Mouse (Mus musculus) kidney, adult 2 months (tissue): ENCODE measurements around the gene Tmem231. TPM values are rescaled to one million over a fixed set of nuclear protein-coding genes. Genes with fewer than 3 reads are reported as not detected.

Experiments used
- DNase-seq: peaks from one replicate; pipeline ENCODE4 v3.0.0; 2021
- H3K27ac ChIP-seq: fragments of 200-500 bp; 2 replicates; pipeline ENCODE4 v1.5.1; 2012; ENCODE audit warnings: low read depth, low read length, control low read depth, inconsistent platforms; ENCODE audit not compliant: insufficient read depth
- H3K27me3 ChIP-seq: fragments of 200-500 bp; replicated peaks from 2 replicates; pipeline ENCODE4 v1.6.1; 2012; ENCODE audit warnings: mild to moderate bottlenecking, moderate library complexity, low read length, inconsistent platforms; ENCODE audit not compliant: control insufficient read depth, insufficient read depth
- H3K36me3 ChIP-seq: fragments of 200-500 bp; 2 replicates; pipeline ENCODE4 v1.6.1; 2012; ENCODE audit warnings: mild to moderate bottlenecking, moderate library complexity, low read length, inconsistent platforms; ENCODE audit not compliant: control insufficient read depth, insufficient read depth
- H3K4me1 ChIP-seq: fragments of 200-500 bp; 2 replicates; pipeline ENCODE4 v1.6.1; 2011; ENCODE audit warnings: low read length; ENCODE audit not compliant: control insufficient read depth, insufficient read depth
- H3K4me3 ChIP-seq: fragments of 200-500 bp; 2 replicates; pipeline ENCODE4 v1.5.1; 2011; ENCODE audit warnings: mild to moderate bottlenecking, low read depth, low read length, control low read depth; ENCODE audit not compliant: insufficient read depth
- CTCF ChIP-seq: fragments of 200-500 bp; conservative IDR thresholded peaks from 2 replicates; pipeline ENCODE4 v1.5.1; 2011; ENCODE audit warnings: low read depth, mild to moderate bottlenecking, control low read depth, low read length, moderate library complexity, mixed read lengths; ENCODE audit not compliant: insufficient read depth, insufficient read length
- POLR2A ChIP-seq: fragments of 200-500 bp; IDR thresholded peaks from one replicate; pipeline ENCODE4 v1.6.1; 2011; ENCODE audit warnings: low read depth, low read length, control low read depth
- WGBS: fragments of 180-500 bp; shearing (Covaris S2); methylation state at CpG from one replicate; pipeline ENCODE4 v1.1.7; 2018; 5-methylcytosine and 5-hydroxymethylcytosine counted together
- polyA plus RNA-seq: library from polyadenylated mRNA; depleted of rRNA; stranded (reverse); fragments of >200 nt; gene quantifications from 2 replicates; pipeline ENCODE4 v1.2.3, GENCODE M21; 2012

Gene Tmem231
- polyA plus RNA-seq, 1 experiment = 11.2 TPM

DNA sequence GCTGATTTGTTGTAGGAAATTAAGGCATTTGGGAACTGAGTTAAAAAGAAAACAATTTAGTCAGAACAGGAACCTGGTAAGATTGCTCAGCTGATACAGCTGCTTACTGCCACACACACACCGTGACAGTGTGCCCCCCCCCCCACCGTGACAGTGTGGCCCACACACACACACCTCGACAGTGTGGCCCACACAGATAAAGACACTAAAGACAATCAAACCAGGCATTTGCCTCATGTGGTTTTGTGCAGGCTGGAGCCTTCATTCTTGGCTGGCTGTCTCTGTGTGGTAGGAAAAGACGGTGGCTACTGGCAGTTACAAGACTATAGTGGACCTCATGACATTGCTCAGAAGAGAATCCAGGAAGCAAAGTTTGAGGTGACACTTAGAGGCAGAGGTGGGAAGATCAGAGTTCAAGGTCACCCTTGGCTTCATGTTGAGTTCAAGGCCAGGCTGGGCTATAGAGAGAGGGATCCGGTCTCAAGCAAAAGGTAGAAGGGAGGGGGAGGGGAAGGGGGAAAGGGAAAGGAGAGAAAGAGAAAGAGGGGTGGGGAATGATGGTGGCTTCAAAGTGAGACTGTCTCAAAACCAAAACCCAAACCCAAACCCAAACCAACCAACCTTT lies 33.7 kb upstream of the Tmem231 start:
- Histone ChIP-seq H3K27ac (no peak overlapping the region), H3K4me1 (no peaks in the 10 kb centered on the region), H3K27me3 (no peaks in the 10 kb centered on the region), H3K36me3 (no peaks in the 10 kb centered on the region), H3K4me3 (no peak overlapping the region)
- no peak for TF ChIP-seq POLR2A
- TF ChIP-seq CTCF = no peak
- DNase-seq = no peak
- 83% methylated on average over 5 of the region's 5 CpGs for WGBS

DNA sequence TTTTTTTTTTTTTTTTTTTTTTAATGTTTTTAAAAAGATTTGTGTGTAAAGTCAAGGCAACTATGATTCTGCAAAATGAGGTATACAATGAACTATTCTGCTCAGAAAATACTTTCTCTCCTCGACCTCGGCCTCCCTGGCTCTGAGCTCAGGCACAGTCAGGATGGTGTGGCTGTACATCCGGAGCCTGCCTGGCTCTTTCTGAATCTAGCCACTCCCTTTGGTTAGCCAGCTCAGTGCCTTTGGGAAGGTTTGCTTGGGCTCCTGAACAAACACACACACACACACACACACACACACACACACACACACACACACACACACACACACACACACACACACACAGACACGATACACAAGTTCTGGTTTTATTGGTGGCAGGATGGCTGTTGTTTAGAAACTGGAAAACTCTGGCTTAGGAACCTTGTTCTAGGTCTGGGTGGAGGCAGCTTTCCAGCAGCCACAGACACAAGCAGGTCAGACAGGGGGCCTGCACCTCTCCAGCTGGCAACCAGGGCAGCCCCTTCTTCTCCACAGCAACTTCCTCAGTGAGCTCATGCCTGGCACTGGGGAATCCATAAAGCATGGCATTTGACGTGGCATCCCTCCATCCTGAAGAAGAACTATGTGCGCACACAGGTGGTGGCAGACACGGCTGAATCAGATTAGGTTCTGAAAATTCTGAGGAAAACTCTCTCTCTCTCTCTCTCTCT lies 31.3 kb upstream of the Tmem231 start:
- H3K4me1 ChIP-seq = no peaks in the 10 kb centered on the region
- TF ChIP-seq CTCF (no peak), POLR2A (no peak)
- no peak for DNase-seq
- no peak overlapping the region for H3K4me3 ChIP-seq
- no peaks in the 10 kb centered on the region for H3K36me3 ChIP-seq
- no peak overlapping the region for H3K27ac ChIP-seq
- 78% methylated on average over 7 of the region's 7 CpGs for WGBS
- H3K27me3 ChIP-seq = no peaks in the 10 kb centered on the region

DNA sequence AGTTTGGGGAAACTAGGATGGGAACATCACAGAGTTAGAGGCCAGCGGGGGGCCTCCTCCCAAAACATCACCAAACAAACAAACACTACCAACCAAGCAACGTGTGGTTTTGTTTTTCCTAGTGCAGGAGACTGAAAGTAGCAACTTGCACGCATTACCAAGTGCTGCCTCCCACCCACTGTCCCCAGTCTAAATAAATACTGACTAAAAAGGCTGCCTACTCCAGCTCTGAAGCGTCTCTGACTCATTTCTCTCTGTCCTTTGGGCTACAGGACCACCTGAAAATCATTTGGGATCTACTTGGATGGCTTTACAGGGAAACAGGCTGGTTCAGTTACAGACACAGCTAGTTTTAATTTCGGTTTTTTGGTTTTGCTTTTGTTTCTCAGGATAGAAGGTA lies 30.7 kb upstream of the Tmem231 start:
- Histone ChIP-seq H3K4me1 (no peaks in the 10 kb centered on the region), H3K27me3 (no peaks in the 10 kb centered on the region), H3K4me3 (no peak overlapping the region), H3K27ac (no peak overlapping the region), H3K36me3 (no peaks in the 10 kb centered on the region)
- TF ChIP-seq CTCF = no peak
- no peak for DNase-seq
- WGBS = 67% methylated on average over 5 of the region's 5 CpGs

DNA sequence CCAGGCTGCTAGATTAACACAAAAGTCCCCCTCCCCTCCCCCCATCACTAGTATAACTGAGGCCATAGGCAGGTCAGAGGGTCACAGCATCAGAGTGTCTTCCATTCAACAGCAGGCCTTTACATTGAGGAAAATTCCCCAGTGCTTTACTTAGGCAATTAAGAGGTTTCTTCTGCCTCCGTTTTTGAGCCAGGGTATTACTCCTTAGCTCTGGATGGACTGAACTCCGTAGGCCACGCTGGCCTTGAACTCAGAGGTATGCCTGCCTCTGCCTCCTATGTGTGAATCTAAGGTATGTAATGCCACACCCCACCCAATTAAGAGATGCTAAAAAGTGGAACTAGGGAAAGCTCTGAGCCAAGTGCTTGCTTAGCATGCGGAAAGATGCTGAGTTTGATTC lies 29.9 kb upstream of the Tmem231 start:
- no peaks in the 10 kb centered on the region for H3K36me3 ChIP-seq
- no peak overlapping the region for H3K4me3 ChIP-seq
- no peaks in the 10 kb centered on the region for H3K4me1 ChIP-seq
- TF ChIP-seq CTCF (no peak), POLR2A (no peak)
- WGBS = 92% methylated on average over 4 of the region's 4 CpGs
- H3K27me3 ChIP-seq = no peaks in the 10 kb centered on the region
- no peak for DNase-seq
- H3K27ac ChIP-seq = no peak overlapping the region

DNA sequence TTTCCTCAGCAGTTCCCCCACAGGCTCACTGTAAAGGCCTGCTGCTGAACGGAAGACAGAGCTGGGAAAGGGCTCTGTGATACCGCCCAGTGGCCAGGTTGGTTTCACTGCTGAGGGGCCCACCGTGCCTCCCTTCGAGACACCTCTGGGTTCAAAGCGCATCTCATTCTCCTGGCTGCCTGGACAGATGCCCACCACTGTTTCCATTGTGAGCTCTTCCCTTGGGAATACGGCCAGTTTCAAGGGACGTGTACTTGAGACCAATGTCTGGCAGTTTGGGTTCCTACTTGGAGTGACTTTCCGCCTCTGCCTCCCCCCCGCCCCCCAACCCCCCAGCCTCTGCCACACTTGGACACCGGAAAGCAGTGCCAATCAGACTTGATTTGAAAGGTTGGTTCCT lies 29.4 kb upstream of the Tmem231 start:
- 81% methylated on average over 10 of the region's 10 CpGs for WGBS
- no peak for TF ChIP-seq POLR2A
- TF ChIP-seq CTCF = no peak
- Histone ChIP-seq H3K36me3 (no peaks in the 10 kb centered on the region), H3K27me3 (no peaks in the 10 kb centered on the region), H3K4me3 (no peak overlapping the region), H3K4me1 (no peaks in the 10 kb centered on the region), H3K27ac (no peak overlapping the region)
- DNase-seq = no peak

DNA sequence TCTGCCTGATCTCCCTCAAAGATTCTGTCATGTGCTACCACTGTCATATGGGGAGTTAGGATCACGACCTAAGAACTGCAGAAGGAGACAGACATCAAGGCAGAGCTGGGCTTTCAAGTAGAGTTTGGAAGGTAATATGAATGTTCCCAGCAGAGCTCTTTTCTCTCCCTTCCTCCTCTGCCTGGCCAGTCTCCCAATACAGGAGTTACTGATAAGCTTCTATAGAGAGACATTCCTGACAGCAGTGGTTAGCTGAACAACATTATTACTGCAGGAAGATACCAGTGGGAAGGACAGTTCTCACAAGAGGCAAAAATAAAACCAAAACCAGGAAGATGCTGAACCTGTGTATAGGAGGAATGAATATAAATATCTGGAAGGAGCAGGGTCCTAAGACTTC lies 28.9 kb upstream of the Tmem231 start:
- no peak for DNase-seq
- WGBS = 90% methylated on average over 1 of the region's 1 CpGs
- H3K27me3 ChIP-seq = no peaks in the 10 kb centered on the region
- H3K4me1 ChIP-seq = no peaks in the 10 kb centered on the region
- H3K36me3 ChIP-seq = no peaks in the 10 kb centered on the region
- H3K4me3 ChIP-seq = no peak overlapping the region
- TF ChIP-seq POLR2A = no peak
- TF ChIP-seq CTCF = no peak
- H3K27ac ChIP-seq = no peak overlapping the region

DNA sequence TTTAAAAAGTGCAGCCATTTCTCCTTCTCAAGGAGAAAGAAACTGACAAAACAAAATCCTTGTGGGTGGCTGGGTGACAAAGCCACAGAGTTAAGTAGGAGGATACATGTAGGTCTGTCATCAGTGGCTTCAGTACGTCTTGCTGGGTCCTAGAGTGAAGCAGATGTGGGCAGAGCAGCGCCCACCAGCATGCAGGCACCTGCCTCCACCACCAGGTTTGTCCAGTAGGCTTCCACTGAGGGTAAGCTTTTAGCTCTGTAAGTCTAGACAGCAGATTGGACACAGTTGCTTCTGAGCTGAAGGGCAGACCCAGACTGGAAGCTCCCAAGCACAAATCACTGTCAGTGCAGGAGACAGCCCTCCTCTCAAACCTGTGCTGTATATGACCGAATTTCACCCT lies 27.6 kb upstream of the Tmem231 start:
- Histone ChIP-seq H3K4me1 (no peaks in the 10 kb centered on the region), H3K27ac (no peak overlapping the region), H3K27me3 (no peaks in the 10 kb centered on the region), H3K36me3 (no peaks in the 10 kb centered on the region), H3K4me3 (no peak overlapping the region)
- no peak for DNase-seq
- WGBS = 75% methylated on average over 3 of the region's 3 CpGs
- TF ChIP-seq POLR2A (no peak), CTCF (no peak)
